9 mouse cellular contexts compared by ENCODE assay signal in the genomic region with DNA sequence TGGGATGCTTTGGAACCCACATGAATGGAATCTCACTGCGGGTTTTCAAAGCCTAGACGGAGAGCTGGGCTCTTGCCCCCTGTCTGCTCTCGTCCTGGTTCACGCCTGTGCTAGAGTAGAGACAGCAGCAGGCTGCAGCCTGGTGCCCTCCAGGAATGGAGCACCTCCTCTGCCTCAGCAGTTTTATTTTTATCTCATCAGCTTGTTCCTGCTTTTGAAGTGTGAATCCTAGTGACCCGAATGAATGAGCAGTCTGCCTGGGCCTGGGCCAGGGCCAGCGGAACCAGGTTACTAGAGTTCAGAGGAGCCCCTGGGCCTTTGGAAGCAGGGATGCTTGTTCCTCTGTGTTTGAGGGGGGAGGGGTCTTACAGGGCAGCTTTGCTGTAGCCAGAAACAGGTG. TPM values are rescaled to one million over a fixed set of nuclear protein-coding genes. Genes with fewer than 3 reads are reported as not detected.
DNase-seq lines count a peak whose midpoint lies in the region; ATAC-seq and TF ChIP-seq lines count a peak whose summit lies in the region.
"Had no signal": no experiment of that assay in that cellular context is flagged by ENCODE, and none has a peak within 500 bp of the region (broad histone marks: within the 10 kb centered on the region; RNA-seq: fewer than 3 reads in every experiment).

No protein-coding gene starts in this region.

- H3K4me2 ChIP-seq in hindbrain, postnatal 0 days (ENCODE audit: low read depth, low read length), result no peak overlapping the region
- no peak overlapping the region for H3K4me2 ChIP-seq in hindbrain, embryonic 11.5 days (replicated peaks; ENCODE audit: low read depth, low read length)
- 0 out of 2 replicates have a peak overlapping the region, but pooled peaks have one; percentile 7 for H3K4me2 ChIP-seq in heart, embryonic 12.5 days
- H3K4me2 ChIP-seq: neural tube, embryonic 13.5 days had no signal

- WGBS in hindbrain, postnatal 0 days, result 34% methylated on average over 6 of the region's 6 CpGs
- 58% methylated on average over 6 of the region's 6 CpGs for WGBS in hindbrain, embryonic 11.5 days
- WGBS in heart, embryonic 12.5 days, result 31% methylated on average over 6 of the region's 6 CpGs

- no peak overlapping the region for H3K4me3 ChIP-seq in hindbrain, postnatal 0 days (ENCODE audit: low read length)
- H3K4me3 ChIP-seq in hindbrain, embryonic 11.5 days (ENCODE audit: low read depth, low read length), result no peak overlapping the region
- no peak overlapping the region for H3K4me3 ChIP-seq in heart, embryonic 12.5 days
- H3K4me3 ChIP-seq: neural tube, embryonic 13.5 days had no signal

- no peak overlapping the region for H3K9ac ChIP-seq in hindbrain, postnatal 0 days (replicated peaks; ENCODE audit: low read length)
- H3K9ac ChIP-seq in hindbrain, embryonic 11.5 days (ENCODE audit: low read depth, low read length), result no peak overlapping the region
- no peak overlapping the region for H3K9ac ChIP-seq in heart, embryonic 12.5 days
- H3K9ac ChIP-seq: neural tube, embryonic 13.5 days had no signal

- H3K9me3 ChIP-seq in hindbrain, postnatal 0 days (ENCODE audit: low read length), result no peaks in the 10 kb centered on the region
- H3K9me3 ChIP-seq in hindbrain, embryonic 11.5 days (ENCODE audit: control insufficient read depth, low read length), result no peaks in the 10 kb centered on the region
- no peaks in the 10 kb centered on the region for H3K9me3 ChIP-seq in heart, embryonic 12.5 days (replicated peaks)
- H3K9me3 ChIP-seq: neural tube, embryonic 13.5 days had no signal

- DNase-seq in hindbrain, postnatal 0 days (ENCODE audit: low spot score), result peak; percentile 30
- no peak for DNase-seq in hindbrain, embryonic 11.5 days (ENCODE audit: low spot score)
- peak; percentile 20 for DNase-seq in right cerebral cortex, postnatal 14 days
- DNase-seq in right cerebral cortex, adult 18-20 months, result no peak
- DNase-seq in frontal cortex, postnatal 14 days (ENCODE audit: low spot score in 2 of 2), result no peak
- no peak for DNase-seq in urinary bladder, postnatal 25 days (ENCODE audit: low spot score)

- H3K27me3 ChIP-seq in hindbrain, postnatal 0 days (ENCODE audit: insufficient read depth, low read length), result no peaks in the 10 kb centered on the region
- no peaks in the 10 kb centered on the region for H3K27me3 ChIP-seq in hindbrain, embryonic 11.5 days (ENCODE audit: control insufficient read depth, insufficient read depth, low read length)
- H3K27me3 ChIP-seq in heart, embryonic 12.5 days (replicated peaks), result no peaks in the 10 kb centered on the region
- H3K27me3 ChIP-seq: neural tube, embryonic 13.5 days had no signal

- ATAC-seq in hindbrain, postnatal 0 days, result peak; percentile 76
- ATAC-seq in hindbrain, embryonic 11.5 days (ENCODE audit: low FRiP score), result no peak
- ATAC-seq in heart, embryonic 12.5 days (ENCODE audit: insufficient number of reproducible peaks, low FRiP score), result peak; percentile 38
- no peak for ATAC-seq in erythroblast, adult 5-6 weeks (replicated peaks; ENCODE audit: low FRiP score, poor library complexity, severe bottlenecking)

- no peak for TF ChIP-seq CTCF in hindbrain, postnatal 0 days (IDR thresholded peaks at IDR 0.05; ENCODE audit: low read depth)

- H3K27ac ChIP-seq in hindbrain, postnatal 0 days, result no peak overlapping the region
- H3K27ac ChIP-seq in hindbrain, embryonic 11.5 days (ENCODE audit: low read depth, low read length), result no peak overlapping the region
- peak overlapping the region; percentile 22 for H3K27ac ChIP-seq in heart, embryonic 12.5 days (ENCODE audit: poor library complexity, severe bottlenecking)
- H3K27ac ChIP-seq: neural tube, embryonic 13.5 days had no signal

- H3K36me3 ChIP-seq in hindbrain, postnatal 0 days (ENCODE audit: insufficient read depth, low read length), result no peaks in the 10 kb centered on the region
- no peaks in the 10 kb centered on the region for H3K36me3 ChIP-seq in hindbrain, embryonic 11.5 days (ENCODE audit: control insufficient read depth, insufficient read depth, low read length)
- no peaks in the 10 kb centered on the region for H3K36me3 ChIP-seq in heart, embryonic 12.5 days
- H3K36me3 ChIP-seq: neural tube, embryonic 13.5 days had no signal

- H3K4me1 ChIP-seq in hindbrain, postnatal 0 days (ENCODE audit: insufficient read depth, low read length), result no peaks in the 10 kb centered on the region
- H3K4me1 ChIP-seq in hindbrain, embryonic 11.5 days (replicated peaks; ENCODE audit: control insufficient read depth, insufficient read depth, low read length), result no peaks in the 10 kb centered on the region
- peaks cover 68% of the 10 kb centered on the region for H3K4me1 ChIP-seq in heart, embryonic 12.5 days (replicated peaks)

RNA-seq across cellular contexts. Expression of gene Eepd1, which starts 37.8 kb away (rescaled TPM):
- total RNA-seq in hindbrain, postnatal 0 days (2014; rRNA removed), result 14.5 TPM in 2 replicates
- polyA plus RNA-seq in hindbrain, postnatal 0 days (2015; fragmentation: Nextera tagmentation; extraction: Ambion mirVana), result 15.8 and 16.3 TPM in 2 replicates
- 5.8 and 7.4 TPM in 2 replicates for polyA plus RNA-seq in hindbrain, embryonic 11.5 days (2014; fragmentation: Nextera tagmentation; extraction: Ambion mirVana)
- 23.0 and 26.3 TPM in 2 replicates for polyA plus RNA-seq in heart, embryonic 12.5 days (2016; fragmentation: Nextera tagmentation; extraction: Ambion mirVana)
- 0.42 and 0.77 TPM in 2 replicates for total RNA-seq in erythroblast, adult 5-6 weeks (2015; ENCODE audit: low replicate concordance)
- total RNA-seq in erythroblast, adult 5-6 weeks (2017; ENCODE audit: low replicate concordance), result 0.26 and 0.42 TPM in 2 replicates

Comparison
In these comparisons a context has a peak if more than half of its experiments do, and no peak if none do; other contexts are left out.
1. ATAC-seq: peak in hindbrain, postnatal 0 days (single experiment) and heart, embryonic 12.5 days (single experiment); none in hindbrain, embryonic 11.5 days (single experiment) and erythroblast, adult 5-6 weeks (single experiment).
2. DNase-seq: peak in hindbrain, postnatal 0 days (single experiment) and right cerebral cortex, postnatal 14 days (single experiment); none in hindbrain, embryonic 11.5 days (single experiment), right cerebral cortex, adult 18-20 months (single experiment), frontal cortex, postnatal 14 days (0 of 2) and urinary bladder, postnatal 25 days (single experiment).